Mouse (Mus musculus): ENCODE measurements around the gene Sprr2f.

DNA sequence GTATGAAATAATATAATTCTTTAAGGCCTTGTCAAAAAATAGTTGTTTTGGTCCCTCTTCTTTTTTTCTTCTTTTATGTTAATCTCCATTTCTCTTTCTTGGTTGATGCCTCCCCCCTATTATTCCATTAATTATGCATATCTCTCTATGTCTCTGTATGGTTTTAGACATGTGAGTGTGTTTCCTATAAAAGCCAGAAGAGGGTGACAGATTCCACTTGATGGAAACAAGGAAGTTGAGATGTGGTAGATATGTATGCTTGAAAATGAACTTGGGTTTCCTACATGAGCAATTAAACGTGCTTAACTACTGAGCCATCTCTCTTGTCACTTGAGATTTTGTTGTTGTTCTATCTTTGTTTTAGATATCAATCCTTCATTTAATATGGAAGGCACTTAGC is 29.3 kb downstream of the Sprr2f start:
- no peak for TF ChIP-seq CTCF (IDR thresholded peaks at IDR 0.05; ENCODE audit: control insufficient read depth, insufficient read depth, insufficient read length)
- TF ChIP-seq USF1 (IDR thresholded peaks at IDR 0.05; ENCODE audit: low read depth): no peak
- TF ChIP-seq MAX (IDR thresholded peaks at IDR 0.05): no peak
- no peak for TF ChIP-seq FOSL1 (IDR thresholded peaks at IDR 0.05; ENCODE audit: insufficient read depth, low read length, poor library complexity, severe bottlenecking)
- no peak for TF ChIP-seq CEBPB (IDR thresholded peaks at IDR 0.05; ENCODE audit: low read depth)

Data from C2C12 (cell line).